Mouse (Mus musculus) E14TG2a.4 (cell line): ENCODE data around the gene Gabbr2.

Source experiments
- CTCF ChIP-seq: conservative IDR thresholded peaks from 2 replicates; pipeline ENCODE4 v1.5.1; 2014; ENCODE audit warnings: low read length
- POU5F1 ChIP-seq: IDR thresholded peaks from 2 replicates; pipeline ENCODE4 v1.6.1; 2014; ENCODE audit warnings: low read length, borderline replicate concordance

GRCm38 (mm10) chr4:46744583-46745155, 247.0 kb downstream of the Gabbr2 start:
- TF ChIP-seq CTCF = no peak
- TF ChIP-seq POU5F1 = no peak
